Mouse (Mus musculus) cerebellum, adult 9-10 months (tissue): ENCODE measurements around the gene Mr1.

ENCODE experiments used
- DNase-seq: peaks from one replicate; pipeline ENCODE4 v3.0.0; 2022

Mr1 gene

DNA sequence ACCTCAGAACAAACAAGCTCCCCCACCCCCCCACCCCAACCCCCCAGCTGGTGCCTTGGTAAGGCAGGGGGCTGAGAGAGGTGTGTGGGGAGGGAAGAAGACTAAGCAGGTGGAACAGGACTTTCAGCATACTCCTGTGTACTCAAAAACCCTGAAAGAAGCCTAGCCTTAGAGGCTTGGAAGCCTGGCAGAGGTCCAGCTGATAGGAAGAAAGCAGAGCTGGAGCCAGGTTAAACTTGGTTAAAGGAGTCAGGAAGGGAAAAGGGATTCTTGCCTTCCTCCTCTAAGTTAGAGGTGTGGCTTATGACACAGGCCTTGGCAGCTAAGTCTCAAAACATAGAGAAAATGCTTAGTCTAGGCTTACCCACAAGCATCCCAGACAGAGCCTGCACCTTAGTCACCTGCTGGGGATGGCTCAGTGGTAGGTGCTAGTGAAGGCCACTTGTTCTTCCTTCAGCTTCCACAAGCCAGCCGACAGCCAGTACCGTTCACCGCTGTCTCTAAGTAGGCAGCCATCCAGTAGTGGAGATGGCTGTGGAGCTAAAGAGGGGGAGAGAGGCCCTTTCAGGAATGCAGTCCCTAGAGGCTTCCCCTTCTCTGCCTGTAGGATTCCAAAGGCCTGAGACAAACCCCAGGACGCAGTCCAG lies 53.3 kb downstream of the Mr1 start:
- no peak for DNase-seq

DNA sequence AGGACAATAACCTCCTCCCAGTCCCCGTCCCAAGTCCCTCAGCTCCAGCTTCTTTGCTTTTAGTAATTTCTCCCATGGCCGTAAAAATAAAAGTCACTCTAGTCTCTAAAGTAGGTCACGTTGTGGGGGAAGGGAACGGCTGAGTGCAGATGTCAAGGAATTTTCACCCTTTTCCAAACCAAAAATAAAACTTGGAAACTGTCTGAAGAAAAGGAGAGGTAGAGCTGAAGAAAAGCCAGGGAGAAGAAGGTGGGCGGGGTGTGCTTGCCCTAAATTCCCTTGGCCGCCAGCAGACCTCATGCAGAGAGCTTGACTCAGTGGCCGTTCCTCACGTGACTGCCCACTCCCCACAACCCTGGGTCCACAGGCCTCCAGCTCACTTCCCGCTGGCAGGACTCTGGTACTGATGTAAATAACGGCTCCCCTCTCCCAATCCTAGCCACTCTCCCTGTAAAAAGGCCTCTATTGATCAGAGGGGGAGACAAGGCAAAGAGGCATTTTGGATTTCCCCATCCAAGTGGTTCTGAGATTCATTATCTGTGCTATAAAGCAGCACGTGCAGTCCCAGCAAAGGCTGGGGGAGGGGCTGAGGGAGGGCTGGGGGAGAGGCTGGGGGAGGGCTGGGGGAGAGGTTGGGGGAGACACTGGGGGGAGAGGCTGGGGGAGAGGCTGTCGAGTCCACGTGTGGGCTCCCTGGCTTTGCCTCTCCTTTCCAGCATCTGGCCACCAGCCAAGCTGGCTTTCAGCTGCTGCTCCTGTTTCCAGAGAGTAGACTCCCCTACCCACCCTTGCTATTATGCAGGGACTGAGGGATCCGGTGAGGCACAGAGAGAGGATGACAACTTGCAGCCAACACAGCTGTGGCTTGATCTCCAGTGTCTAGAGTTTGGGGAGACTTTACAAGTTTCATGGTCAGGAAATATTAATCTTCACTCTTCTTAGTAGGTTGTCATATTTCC lies 54.5 kb downstream of the Mr1 start:
- DNase-seq = no peak

DNA sequence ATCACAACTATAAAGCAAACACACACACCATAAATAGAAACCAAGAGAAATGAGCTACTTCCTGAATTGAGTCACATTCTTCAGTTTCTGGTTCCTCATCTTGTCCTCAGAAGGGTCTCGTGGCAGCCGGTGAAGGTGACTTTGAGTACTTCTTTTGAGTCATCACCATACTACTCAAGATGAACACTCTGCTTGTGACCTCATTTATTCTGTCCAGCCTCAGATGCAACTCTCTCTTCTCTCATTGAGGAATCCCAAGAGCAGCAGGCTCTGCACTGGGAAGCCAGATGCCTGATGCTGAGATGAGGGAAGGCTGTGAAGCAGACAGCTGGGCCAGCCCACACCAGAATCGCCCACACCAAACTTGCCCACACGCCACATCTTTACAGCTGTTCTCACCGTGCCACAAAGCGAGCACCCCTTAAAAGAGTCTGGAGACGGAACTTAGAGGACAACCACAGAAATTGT lies 55.2 kb downstream of the Mr1 start:
- no peak for DNase-seq

DNA sequence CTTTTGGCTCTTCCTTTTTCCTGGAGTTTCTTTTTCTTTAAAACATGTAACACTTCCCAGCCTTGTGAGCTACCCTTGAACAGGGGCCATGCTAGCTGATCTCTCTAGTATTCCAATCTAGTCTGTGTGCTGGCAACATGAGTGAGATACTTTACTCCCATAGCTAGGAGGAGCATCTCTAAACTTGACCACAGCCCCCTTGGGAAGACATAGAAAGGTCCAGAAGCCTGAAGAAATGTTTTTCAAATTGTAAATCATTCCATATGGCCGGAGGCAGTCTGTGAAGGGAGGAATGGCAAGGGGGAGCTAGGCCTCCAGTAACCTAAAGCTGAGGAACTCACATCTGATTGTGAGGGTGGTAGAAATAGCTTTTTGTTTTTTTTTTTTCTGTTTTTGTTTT lies 55.9 kb downstream of the Mr1 start:
- no peak for DNase-seq

DNA sequence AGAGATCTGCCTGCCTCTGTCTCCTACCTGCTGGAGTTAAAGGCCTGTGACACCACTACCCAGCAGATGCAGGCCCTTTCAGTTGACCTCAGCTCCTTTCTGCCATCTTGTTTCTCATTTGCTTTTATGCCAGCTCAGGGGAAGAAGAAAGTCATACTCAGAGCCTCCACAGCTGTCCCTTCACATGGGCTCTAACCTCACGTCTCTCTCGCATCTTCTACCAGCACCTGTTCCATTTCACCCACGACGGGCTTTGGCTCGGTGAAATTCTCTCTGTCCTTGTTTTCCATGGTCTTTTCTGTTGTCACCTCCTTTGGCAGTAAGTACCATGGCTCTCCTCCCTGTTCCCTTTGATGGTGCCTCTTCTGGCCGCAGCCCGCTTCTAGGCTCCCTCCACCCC lies 56.3 kb downstream of the Mr1 start:
- DNase-seq = no peak

DNA sequence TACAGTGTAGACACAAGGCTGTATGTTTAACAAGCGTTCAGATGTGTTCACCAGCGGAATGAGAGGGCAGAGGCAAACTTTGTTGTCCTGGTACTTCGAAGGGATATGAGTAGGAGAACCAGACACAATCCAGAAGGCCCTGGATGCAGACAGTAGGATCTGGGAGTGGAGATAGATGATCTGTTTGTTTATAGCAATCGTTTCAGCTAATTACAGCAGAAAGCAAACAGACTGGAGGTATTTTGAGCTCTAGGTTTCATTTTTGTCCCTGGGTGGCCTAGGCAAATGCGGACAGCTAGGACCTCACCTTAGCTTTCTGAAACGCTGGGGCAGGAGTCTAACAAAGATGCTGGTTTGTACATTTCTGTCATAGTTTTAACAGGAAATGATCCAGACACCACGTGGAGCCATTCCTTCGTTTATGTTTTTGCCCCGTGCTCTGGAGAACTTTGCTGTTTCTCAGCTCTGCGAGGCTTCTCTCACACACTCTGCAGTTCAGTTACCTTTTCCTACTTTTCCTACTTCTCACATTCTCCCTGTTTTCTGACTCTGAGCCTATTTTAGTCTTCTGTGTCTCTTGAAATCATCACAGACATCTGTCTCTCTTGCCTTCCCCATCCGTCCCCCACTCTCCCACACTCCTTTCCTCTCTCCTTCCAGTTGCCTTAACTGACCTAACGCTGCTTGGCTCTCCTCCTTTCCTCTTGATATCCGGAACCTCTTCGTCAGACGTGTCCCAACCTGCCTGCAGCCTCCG lies 57.6 kb downstream of the Mr1 start:
- no peak for DNase-seq

DNA sequence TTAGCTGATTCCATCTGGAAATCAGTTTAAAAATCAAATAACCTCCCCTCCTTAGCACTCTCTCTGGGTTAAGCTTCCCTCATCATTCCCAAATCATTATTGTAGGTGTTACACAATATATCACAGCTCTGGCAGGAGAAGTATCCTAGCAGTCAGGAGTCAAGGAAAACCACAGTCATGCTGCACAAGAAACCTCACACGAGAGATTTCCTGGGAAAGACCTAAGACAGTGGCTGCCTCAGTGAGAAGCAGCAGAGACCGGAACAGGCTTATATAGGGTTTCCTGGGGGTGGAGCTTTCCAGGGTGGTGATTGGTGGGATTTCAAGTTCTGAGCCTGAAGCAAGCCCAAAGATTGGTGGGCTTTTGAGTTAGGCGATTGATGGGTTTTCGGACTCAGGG lies 58.6 kb downstream of the Mr1 start:
- DNase-seq = no peak

DNA sequence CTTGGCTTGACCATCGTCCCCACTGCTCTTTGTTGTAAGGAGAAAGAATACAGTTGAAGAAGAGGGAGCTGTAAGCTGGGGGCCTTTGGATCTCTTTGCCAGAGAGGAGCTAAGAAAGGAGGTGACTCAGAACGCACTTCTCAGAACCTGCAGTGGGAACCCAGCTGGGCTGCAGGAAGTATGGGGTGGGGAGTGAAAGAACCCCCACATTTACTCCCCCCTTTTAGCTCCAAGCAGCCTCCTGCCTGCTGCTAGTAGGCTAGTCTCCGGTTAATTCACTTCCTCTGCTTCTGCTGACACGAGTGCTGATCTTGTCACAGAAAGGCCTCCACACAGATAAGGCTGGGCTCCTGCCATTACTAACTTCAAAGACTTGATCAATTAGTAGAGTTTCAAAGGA lies 59.7 kb downstream of the Mr1 start:
- DNase-seq = no peak

DNA sequence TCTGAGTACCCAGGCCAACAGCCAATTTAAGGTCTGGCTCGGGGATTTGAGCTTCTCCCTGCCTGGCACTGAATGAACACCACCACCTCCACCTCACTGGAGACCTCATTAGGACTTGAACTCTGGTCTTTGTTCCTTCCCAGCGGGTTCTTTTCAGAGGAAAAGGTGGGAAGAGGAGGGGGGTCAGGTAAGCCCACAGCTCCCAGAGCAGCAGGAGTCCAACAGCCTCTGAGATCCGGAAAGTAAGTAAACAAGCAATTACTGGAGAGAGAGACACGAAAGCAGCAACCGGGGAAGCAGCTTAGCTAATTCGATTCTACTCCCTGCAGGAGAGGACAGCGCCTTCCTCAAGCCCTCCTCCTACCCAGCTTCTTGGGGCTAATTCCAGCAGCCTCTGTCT lies 60.2 kb downstream of the Mr1 start:
- no peak for DNase-seq

DNA sequence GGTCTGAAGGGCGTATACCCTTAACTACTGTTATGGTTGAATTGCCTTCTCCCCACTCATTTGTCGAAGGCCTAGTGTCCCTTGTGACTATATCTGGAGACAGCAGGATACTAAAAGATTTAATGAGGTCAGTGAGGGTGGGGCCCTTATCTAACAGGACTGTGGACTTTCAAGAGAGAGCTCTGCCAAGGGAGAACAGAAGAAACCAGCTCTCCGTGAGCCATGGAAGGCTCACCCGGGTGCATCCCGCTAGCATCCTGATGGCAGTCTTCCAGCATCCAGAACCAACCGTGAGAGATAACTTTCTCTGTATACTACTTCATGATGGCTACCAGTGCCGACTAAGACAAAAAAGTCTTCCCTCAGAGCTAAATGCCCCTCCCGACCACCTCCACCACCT lies 61.8 kb downstream of the Mr1 start:
- no peak for DNase-seq

DNA sequence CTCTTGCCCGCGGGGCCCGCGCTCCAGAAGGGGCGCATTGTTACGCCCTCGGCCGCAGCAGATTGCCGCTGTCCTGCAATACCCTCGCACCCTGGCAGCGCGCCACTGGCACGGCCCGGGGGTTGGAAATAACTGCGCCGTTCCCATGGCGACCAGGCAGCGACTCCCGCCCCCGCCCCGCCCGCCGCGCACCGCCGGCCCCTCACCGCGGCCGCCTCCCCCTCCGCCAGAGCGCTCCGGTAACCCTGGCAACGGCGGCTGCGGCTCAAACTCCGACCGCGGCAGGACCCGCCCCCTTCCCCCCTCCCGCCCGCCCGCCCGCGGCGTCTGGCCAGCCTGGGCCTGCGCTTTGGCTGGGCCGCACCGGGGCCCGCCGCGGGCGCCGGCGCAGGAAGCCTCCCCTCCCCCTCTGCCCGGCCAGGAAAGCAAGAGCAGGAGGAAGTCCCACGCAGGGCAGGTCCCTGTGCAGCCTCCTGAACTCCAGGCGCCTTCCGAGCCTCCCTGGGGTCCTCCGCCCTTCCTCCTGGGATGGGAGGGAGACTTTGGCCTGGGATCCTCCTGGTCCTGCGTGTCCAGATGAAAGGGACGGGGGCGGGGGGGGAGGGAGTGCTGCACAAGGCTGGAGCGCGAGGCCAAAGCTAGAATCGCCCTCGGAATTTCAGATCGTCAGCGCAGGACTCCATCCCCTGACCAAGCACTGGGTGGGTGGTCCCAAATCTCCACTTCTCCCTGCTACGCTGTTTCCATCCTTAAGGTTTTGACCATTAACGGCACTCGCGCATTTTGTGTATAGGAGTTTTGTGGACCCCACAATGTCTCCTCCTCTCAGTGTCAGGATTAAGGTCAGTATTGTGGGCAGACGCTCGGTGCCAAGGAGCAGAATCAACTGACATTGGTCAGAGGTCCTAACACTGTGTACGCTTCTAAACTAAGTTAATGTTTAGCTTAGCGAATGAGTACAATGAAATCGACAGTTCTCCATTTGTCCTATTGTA lies 63.0 kb downstream of the Mr1 start:
- peak; percentile 84 for DNase-seq

DNA sequence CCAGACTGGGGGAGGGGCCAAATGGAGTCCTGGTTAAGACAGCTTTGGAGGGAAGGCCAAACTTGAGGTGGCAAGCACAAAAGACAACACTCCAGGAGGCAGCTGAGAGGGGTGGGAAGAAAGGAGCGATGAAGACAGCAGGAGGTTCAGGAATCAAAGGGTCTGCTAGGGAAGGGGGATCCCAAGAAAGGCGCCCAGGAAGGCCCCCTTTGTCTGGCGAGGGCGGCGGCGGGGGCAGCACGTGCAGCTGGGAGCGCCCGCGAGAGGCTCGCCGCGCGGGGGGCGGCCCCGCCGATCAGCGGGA lies 63.7 kb downstream of the Mr1 start:
- peak; percentile 69 for DNase-seq

DNA sequence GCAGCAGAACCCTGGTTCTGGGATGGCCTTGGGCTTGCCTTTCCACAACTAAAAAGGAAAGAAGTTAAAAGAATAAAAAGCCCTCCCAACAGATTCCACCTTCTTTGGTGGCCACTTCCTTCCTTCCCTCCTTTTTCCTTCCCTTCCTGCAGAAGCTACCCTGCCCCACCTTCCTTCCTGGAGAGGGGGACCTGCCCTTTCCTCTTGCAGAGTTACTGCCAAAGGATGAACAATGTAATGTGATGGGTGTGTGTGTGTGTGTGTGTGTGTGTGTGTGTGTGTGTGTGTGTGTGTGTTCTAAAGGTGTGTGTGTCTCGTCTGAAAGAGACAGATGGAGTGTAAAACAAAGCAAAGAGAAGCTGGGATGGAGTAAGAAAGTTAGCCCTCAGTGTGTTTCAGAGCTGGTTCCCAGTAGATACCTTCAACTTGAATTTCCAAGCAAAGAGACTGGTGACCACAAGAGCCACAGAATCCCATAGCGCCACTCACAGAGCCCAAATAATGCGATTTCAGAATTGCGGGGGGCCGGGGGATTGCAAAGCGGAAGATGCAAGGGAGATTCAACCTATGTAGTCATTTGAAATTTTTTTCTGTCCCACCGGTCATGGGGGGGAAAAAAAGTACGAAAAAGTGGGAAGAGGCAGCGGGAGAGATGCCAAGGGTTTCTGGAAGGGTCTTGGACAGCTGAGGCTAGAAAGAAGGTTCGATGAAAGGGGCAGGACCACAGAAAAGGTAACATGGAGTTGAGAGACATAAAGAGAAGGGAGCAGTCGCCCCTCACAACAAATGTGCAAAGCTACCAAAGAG lies 64.3 kb downstream of the Mr1 start:
- DNase-seq = no peak

DNA sequence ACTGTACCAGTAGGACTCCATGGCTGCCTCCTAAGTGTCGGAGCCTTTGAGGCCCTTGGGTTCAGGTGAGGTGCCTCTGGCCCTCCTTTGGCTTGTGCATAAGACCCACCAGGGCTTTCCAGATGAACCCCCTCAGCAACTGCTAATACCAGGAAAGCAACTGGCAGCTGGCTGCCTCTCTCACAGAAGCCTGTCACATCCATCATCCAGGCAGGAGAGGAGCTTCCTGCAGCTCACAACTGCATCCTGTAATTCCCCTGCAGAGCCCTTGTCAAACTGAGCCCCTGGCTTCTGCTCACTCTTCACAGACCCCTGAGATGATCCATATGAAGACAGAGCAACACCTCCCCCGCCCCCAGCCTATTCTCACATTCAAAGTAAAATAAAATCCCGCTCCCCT lies 68.9 kb downstream of the Mr1 start:
- no peak for DNase-seq
